Mouse (Mus musculus): ENCODE data around the gene Npy4r. TPM values are rescaled to one million over a fixed set of nuclear protein-coding genes. Genes with fewer than 3 reads are reported as not detected.

Npy4r gene
- 0.13 and 0.19 TPM in 2 replicates for polyA plus RNA-seq (2014; fragmentation: Nextera tagmentation; extraction: Ambion mirVana)

DNA sequence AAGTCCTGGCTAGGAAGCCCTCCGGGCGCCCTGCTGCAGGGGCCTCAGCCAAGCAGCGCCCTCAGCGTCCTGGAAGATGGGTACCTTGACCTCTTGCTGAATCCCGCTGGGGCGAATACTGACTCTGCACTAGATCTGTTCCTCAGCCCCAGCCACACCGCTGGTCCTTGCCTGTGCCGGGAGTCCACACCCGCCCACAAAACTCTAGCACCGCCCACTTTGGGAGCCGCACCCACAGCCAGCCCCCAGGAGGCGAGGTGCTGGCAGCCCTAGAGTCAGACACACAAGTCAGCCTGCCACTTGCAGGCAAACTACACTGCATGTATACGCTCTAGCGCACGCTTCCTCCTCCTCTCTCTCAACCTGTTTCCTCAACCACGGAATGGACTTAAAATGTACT is at the start of gene Npy4r:
Gene Npy4r (minus strand): TSS at position 148 of the 400 bp plus-strand sequence.
- Histone ChIP-seq H3K36me3 (ENCODE audit: control insufficient read depth, insufficient read depth, low read length) (no peaks in the 10 kb centered on the region), H3K9ac (replicated peaks; ENCODE audit: low read depth, low read length) (no peak within 1 kb of the TSS), H3K4me1 (ENCODE audit: control insufficient read depth, insufficient read depth, low read length) (peaks cover 5% of the 10 kb centered on the region; the same call in 1 of the 2 replicates), H3K27ac (ENCODE audit: low read length) (no peak within 1 kb of the TSS), H3K4me3 (ENCODE audit: low read depth, low read length) (no peak within 1 kb of the TSS), H3K9me3 (ENCODE audit: control insufficient read depth, low read depth, low read length) (no peaks in the 10 kb centered on the region), H3K4me2 (replicated peaks; ENCODE audit: low read depth, low read length) (peak within 1 kb of the TSS; percentile 21; the same call in 1 of the 2 replicates), H3K27me3 (ENCODE audit: control insufficient read depth, insufficient read depth, low read length) (no peaks in the 10 kb centered on the region)
- WGBS = 13% methylated on average over 16 of the region's 16 CpGs
- ATAC-seq (ENCODE audit: insufficient number of reproducible peaks, insufficient read depth, low FRiP score, low read depth) = peak; percentile 87

- H3K36me3 ChIP-seq (ENCODE audit: control insufficient read depth, insufficient read depth, low read length) = no peaks in the 10 kb centered on the region
Observed at GRCm38 (mm10) chr14:34201231-34202035, 49.1 kb upstream of the Npy4r start, which contains the start of gene Gprin2. Gene Gprin2, minus strand, starts transcription at chr14:34201653.

DNA sequence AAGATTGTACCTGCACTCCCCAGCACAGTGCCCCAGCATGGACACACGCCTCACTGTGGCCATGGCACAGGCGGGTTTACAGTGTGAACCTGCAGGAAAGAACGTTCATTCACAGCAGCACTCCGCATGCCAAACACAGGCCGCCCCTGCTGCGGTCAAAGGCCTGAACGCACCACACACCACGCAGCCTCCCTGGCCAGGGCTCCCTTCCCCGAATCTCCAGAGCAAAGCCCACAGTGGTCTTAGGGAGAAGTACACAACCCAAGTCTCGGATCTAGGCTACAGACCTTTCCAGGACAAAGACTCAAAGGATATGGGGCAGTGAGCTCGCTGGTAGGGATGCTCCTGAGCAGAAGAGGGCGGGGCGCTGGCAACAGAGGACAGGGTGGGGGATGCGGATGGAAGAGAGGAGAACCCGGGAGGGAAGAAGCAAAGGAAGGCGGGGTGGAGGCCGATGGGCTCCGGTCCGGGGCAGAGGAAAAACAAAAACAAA is 48.5 kb upstream of the Npy4r start:
- no peaks in the 10 kb centered on the region for H3K36me3 ChIP-seq (ENCODE audit: control insufficient read depth, insufficient read depth, low read length)
- H3K9ac ChIP-seq (replicated peaks; ENCODE audit: low read depth, low read length) = peak overlapping the region; percentile 42; the same call in 1 of the 2 replicates
- H3K9me3 ChIP-seq (ENCODE audit: control insufficient read depth, low read depth, low read length) = no peaks in the 10 kb centered on the region
- H3K4me3 ChIP-seq (ENCODE audit: low read depth, low read length) = peak overlapping the region; percentile 66
- H3K4me1 ChIP-seq (ENCODE audit: control insufficient read depth, insufficient read depth, low read length) = 0 out of 2 replicates have a peak, but pooled peaks cover 3% of the 10 kb centered on the region
- ATAC-seq (ENCODE audit: insufficient number of reproducible peaks, insufficient read depth, low FRiP score, low read depth) = peak; percentile 60
- peak overlapping the region; percentile 77 for H3K4me2 ChIP-seq (replicated peaks; ENCODE audit: low read depth, low read length)
- 5% methylated on average over 19 of the region's 19 CpGs for WGBS
- H3K27ac ChIP-seq (ENCODE audit: low read length) = no peak overlapping the region
- H3K27me3 ChIP-seq (ENCODE audit: control insufficient read depth, insufficient read depth, low read length) = no peaks in the 10 kb centered on the region

More at GRCm38 (mm10) chr14:34201231-34202035, 49.1 kb upstream of the Npy4r start, which contains the start of gene Gprin2:
- Histone ChIP-seq H3K4me3 (ENCODE audit: low read depth, low read length) (peak within 1 kb of the TSS; percentile 66), H3K27ac (ENCODE audit: low read length) (no peak within 1 kb of the TSS), H3K9me3 (ENCODE audit: control insufficient read depth, low read depth, low read length) (no peaks in the 10 kb centered on the region), H3K9ac (replicated peaks; ENCODE audit: low read depth, low read length) (peak within 1 kb of the TSS; percentile 42), H3K4me2 (replicated peaks; ENCODE audit: low read depth, low read length) (peak within 1 kb of the TSS; percentile 77), H3K27me3 (ENCODE audit: control insufficient read depth, insufficient read depth, low read length) (no peaks in the 10 kb centered on the region), H3K4me1 (ENCODE audit: control insufficient read depth, insufficient read depth, low read length) (0 out of 2 replicates have a peak, but pooled peaks cover 3% of the 10 kb centered on the region)
- peak; percentile 64 for ATAC-seq (ENCODE audit: insufficient number of reproducible peaks, insufficient read depth, low FRiP score, low read depth)
- WGBS = 4% methylated on average over 44 of the region's 52 CpGs

DNA sequence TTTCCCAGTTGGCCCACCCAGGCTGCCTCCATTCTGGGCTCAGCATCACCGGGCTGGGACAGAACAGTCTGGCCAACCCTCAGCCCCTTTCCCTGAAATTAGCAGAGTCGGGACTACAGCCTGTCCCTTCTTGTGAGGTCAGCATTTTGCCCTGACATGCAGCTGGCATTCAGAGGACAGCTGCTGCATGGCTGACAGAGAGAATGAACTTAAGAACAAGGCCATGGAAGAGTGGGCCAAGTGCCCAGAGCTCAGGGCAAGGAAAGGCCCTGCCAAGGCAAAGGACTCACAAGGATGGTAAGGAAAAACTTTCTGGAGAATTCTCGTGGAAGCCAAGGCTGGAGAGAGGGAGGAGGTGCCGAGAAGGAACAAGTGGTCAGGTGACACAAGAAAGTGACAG is 44.4 kb upstream of the Npy4r start:
- Histone ChIP-seq H3K9me3 (ENCODE audit: control insufficient read depth, low read depth, low read length) (no peaks in the 10 kb centered on the region), H3K4me2 (replicated peaks; ENCODE audit: low read depth, low read length) (no peak overlapping the region), H3K4me3 (ENCODE audit: low read depth, low read length) (no peak overlapping the region), H3K27ac (ENCODE audit: low read length) (no peak overlapping the region), H3K36me3 (ENCODE audit: control insufficient read depth, insufficient read depth, low read length) (no peaks in the 10 kb centered on the region), H3K27me3 (ENCODE audit: control insufficient read depth, insufficient read depth, low read length) (no peaks in the 10 kb centered on the region), H3K4me1 (ENCODE audit: control insufficient read depth, insufficient read depth, low read length) (0 out of 2 replicates have a peak, but pooled peaks cover 3% of the 10 kb centered on the region), H3K9ac (replicated peaks; ENCODE audit: low read depth, low read length) (no peak overlapping the region)
- no peak for ATAC-seq (ENCODE audit: insufficient number of reproducible peaks, insufficient read depth, low FRiP score, low read depth)
- WGBS = 44% methylated on average over 4 of the region's 4 CpGs

GRCm38 (mm10) chr14:34195466-34195865 is 43.2 kb upstream of the Npy4r start:
- 87% methylated on average over 15 of the region's 15 CpGs for WGBS
- no peak for ATAC-seq (ENCODE audit: insufficient number of reproducible peaks, insufficient read depth, low FRiP score, low read depth)
- Histone ChIP-seq H3K9me3 (ENCODE audit: control insufficient read depth, low read depth, low read length) (no peaks in the 10 kb centered on the region), H3K4me1 (ENCODE audit: control insufficient read depth, insufficient read depth, low read length) (0 out of 2 replicates have a peak, but pooled peaks cover under 1% of the 10 kb centered on the region), H3K36me3 (ENCODE audit: control insufficient read depth, insufficient read depth, low read length) (no peaks in the 10 kb centered on the region), H3K4me2 (replicated peaks; ENCODE audit: low read depth, low read length) (no peak overlapping the region), H3K4me3 (ENCODE audit: low read depth, low read length) (no peak overlapping the region), H3K9ac (replicated peaks; ENCODE audit: low read depth, low read length) (no peak overlapping the region), H3K27me3 (ENCODE audit: control insufficient read depth, insufficient read depth, low read length) (no peaks in the 10 kb centered on the region), H3K27ac (ENCODE audit: low read length) (no peak overlapping the region)

- Histone ChIP-seq H3K27me3 (ENCODE audit: control insufficient read depth, insufficient read depth, low read length) (no peaks in the 10 kb centered on the region), H3K9me3 (ENCODE audit: control insufficient read depth, low read depth, low read length) (no peaks in the 10 kb centered on the region), H3K4me1 (ENCODE audit: control insufficient read depth, insufficient read depth, low read length) (no peaks in the 10 kb centered on the region), H3K4me3 (ENCODE audit: low read depth, low read length) (no peak overlapping the region), H3K36me3 (ENCODE audit: control insufficient read depth, insufficient read depth, low read length) (no peaks in the 10 kb centered on the region), H3K9ac (replicated peaks; ENCODE audit: low read depth, low read length) (no peak overlapping the region), H3K27ac (ENCODE audit: low read length) (no peak overlapping the region), H3K4me2 (replicated peaks; ENCODE audit: low read depth, low read length) (no peak overlapping the region)
- WGBS = 78% methylated on average over 4 of the region's 4 CpGs
- no peak for ATAC-seq (ENCODE audit: insufficient number of reproducible peaks, insufficient read depth, low FRiP score, low read depth)
Observed at GRCm38 (mm10) chr14:34193879-34194278, 41.6 kb upstream of the Npy4r start.

- ATAC-seq (ENCODE audit: insufficient number of reproducible peaks, insufficient read depth, low FRiP score, low read depth) = no peak
- Histone ChIP-seq H3K27me3 (ENCODE audit: control insufficient read depth, insufficient read depth, low read length) (no peaks in the 10 kb centered on the region), H3K4me2 (replicated peaks; ENCODE audit: low read depth, low read length) (no peak overlapping the region), H3K9me3 (ENCODE audit: control insufficient read depth, low read depth, low read length) (no peaks in the 10 kb centered on the region), H3K4me3 (ENCODE audit: low read depth, low read length) (no peak overlapping the region), H3K9ac (replicated peaks; ENCODE audit: low read depth, low read length) (no peak overlapping the region), H3K4me1 (ENCODE audit: control insufficient read depth, insufficient read depth, low read length) (no peaks in the 10 kb centered on the region), H3K36me3 (ENCODE audit: control insufficient read depth, insufficient read depth, low read length) (no peaks in the 10 kb centered on the region), H3K27ac (ENCODE audit: low read length) (no peak overlapping the region)
- WGBS = 66% methylated on average over 7 of the region's 7 CpGs
Observed at GRCm38 (mm10) chr14:34190361-34190760, 38.1 kb upstream of the Npy4r start.

- WGBS = 68% methylated on average over 5 of the region's 5 CpGs
- no peak for ATAC-seq (ENCODE audit: insufficient number of reproducible peaks, insufficient read depth, low FRiP score, low read depth)
Observed at GRCm38 (mm10) chr14:34188629-34189028, 36.3 kb upstream of the Npy4r start.

More at GRCm38 (mm10) chr14:34188629-34189028, 36.3 kb upstream of the Npy4r start:
- Histone ChIP-seq H3K9ac (replicated peaks; ENCODE audit: low read depth, low read length) (no peak overlapping the region), H3K36me3 (ENCODE audit: control insufficient read depth, insufficient read depth, low read length) (no peaks in the 10 kb centered on the region), H3K27me3 (ENCODE audit: control insufficient read depth, insufficient read depth, low read length) (no peaks in the 10 kb centered on the region), H3K9me3 (ENCODE audit: control insufficient read depth, low read depth, low read length) (no peaks in the 10 kb centered on the region), H3K27ac (ENCODE audit: low read length) (no peak overlapping the region), H3K4me1 (ENCODE audit: control insufficient read depth, insufficient read depth, low read length) (no peaks in the 10 kb centered on the region), H3K4me3 (ENCODE audit: low read depth, low read length) (no peak overlapping the region), H3K4me2 (replicated peaks; ENCODE audit: low read depth, low read length) (no peak overlapping the region)
